Mouse (Mus musculus): Measurements from ENCODE around the gene Acer3. TPM values are rescaled to one million over a fixed set of nuclear protein-coding genes. Genes with fewer than 3 reads are reported as not detected.
"Not testable (repeated sequence)": the region's sequence is repeated elsewhere in the genome, so short reads cannot be mapped to it uniquely, and the experiment has no call there.

The Acer3 gene
- polyA plus RNA-seq, 1 experiment: 13.6 TPM

DNA sequence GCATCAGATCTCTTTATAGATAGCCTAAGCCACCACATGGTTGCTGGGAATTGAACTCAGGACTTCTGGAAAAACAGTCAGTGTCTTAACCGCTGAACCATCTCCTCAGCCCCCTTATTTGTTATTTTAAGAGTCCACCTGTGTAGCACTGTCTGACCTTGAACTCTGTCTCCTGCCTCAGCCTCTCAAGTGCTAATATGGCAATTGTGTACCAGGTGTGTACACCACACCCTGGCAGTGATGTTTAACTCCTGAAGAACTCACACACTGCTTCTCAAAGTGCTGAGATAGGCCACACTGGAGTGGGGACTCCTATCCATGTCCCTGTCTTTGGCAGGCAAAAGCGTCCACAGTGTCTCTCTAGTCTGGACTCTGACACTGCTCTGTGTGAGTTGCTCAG is 132.3 kb downstream of the Acer3 start:
- DNase-seq (ENCODE audit: extremely low spot score in 1 of 2, low spot score in 1 of 2): no peak

DNA sequence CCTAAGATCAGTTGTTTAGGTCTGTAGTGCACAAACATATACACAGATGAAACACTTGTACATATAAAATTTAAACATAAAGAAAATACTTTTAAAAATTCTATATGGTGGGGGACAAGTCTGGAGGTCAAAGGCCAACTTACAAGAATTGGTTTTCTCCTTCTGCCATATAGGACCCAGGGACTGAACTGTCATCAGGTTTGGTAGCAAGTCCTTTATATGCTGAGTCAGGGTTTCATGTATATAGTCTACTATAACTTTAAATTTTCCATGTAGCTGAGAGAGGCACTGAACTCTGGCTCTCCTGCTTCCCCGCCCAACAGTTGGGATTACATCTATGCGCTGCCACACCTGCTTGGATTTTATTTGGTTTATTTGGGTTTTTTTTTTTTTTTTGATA is 132.8 kb downstream of the Acer3 start:
- no peak for DNase-seq (ENCODE audit: extremely low spot score in 1 of 2, low spot score in 1 of 2)

DNA sequence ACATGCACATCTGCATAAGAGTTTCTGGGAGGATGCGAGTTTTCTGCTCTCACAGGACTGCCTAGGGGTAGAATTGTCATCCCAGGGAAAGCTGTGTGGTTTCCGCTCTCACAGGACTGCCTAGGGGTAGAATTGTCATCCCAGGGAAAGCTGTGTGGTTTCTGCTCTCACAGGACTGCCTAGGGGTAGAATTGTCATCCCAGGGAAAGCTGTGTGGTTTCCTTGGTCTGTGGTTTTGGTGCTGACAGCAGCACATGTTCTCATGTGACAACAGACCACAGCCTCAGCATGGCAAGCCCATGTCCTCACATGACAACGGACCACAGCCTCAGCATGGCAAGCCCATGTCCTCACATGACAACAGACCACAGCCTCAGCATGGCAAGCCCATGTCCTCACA is 133.7 kb downstream of the Acer3 start:
- not testable (repeated sequence) for DNase-seq (ENCODE audit: extremely low spot score in 1 of 2, low spot score in 1 of 2)

DNA sequence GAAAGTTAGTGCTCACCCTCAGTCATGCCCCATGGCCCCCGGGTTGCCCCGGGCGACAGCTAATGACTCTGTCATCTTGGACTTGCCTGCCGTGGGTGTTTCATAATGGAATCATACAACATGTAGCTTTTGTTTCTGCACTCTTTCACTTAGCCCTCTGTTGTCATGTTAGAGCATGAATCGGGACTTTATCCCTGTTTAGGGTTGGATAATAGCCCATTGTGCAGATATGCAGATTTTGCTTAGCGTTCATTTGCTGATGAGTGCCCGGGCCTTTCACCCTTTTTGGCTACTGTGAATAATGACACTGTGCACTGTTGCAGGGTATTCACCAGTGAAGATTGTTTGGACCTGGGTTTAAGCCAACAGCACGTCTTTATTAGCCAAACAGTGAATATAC is 134.4 kb downstream of the Acer3 start:
- no peak for DNase-seq (ENCODE audit: extremely low spot score in 1 of 2, low spot score in 1 of 2)

DNA sequence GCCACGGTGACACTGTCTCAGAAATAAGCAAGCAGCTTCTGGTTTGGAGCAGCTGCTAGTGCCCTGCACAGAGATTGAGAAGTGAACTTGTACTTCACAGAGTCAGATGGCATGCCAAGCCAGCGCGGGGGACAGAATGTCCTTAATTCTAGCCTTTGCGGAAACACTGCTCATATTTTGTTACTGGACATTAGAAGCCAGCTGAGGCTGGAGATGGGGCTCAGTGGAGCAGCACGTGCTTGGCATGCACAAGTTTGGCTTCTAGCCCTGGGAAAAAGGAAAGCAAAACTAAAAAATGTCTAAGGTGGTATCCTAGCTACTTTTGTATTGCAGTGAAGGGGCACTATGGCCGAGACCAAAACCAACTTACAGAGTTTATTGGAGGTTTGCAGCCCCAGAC is 135.7 kb downstream of the Acer3 start:
- no peak for DNase-seq (ENCODE audit: extremely low spot score in 1 of 2, low spot score in 1 of 2)

DNA sequence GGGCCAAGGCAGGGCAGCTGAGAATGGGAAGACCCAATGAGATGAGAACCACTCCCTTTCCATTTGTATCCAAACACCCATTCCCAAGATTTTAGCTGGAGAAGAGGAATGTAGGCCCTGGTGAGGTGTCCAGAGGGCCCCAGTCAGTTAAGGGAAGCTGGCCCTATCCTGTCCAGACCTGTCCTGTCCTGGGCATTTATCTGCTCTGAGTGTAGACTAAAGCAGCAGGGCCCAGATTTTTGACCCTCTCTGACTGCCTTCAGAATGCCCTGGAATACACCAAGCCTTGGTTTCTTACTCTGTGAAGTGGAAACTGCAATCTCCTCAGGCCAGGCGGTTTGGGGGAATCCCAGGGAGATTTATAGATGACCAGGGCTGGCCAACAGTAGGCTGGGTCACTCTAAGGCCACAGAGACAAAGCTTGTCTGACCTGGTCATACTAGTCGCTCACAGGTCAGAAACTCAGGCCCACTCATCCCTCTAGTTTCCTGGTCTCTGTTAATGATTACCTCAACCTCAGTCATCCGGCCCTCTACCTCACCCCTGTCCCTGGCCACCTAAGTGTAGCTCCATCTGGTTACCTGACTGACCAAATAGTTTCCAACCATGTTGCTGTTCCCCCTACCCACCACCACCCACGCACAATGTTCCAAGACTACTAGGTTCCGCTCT is 142.3 kb downstream of the Acer3 start:
- DNase-seq (ENCODE audit: extremely low spot score in 1 of 2, low spot score in 1 of 2): no peak

DNA sequence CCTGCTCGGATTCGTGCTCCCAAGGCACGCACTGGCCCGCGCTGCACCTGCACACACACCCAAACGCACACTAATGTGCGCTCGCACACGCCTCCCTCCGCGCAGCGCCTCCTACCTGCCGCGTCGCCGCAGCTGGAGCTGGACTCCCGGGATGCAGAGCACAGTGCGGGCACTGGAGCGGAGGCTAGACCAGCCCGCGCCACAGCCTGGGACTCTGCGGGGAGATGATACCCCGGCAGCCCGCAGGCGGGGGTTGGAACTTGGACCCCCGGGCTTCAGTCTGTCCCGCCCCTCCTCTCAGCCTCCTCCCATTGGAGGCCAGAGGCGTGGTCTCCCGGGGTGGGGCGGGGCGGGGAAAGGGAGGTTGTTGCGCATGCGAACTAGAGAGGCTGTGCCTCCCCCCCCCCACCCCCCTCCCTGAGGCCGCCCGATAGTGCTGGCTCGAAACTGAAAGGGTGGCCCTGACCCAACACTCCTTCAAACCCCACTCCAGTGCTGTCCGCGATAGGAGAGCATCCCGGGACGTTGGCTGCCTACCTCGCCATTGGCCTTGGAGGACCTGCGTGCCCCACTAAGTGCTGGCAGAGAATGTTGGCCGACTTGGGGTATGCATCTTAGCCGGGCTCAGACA is 143.0 kb downstream of the Acer3 start, which contains the start of gene Capn5:
Gene Capn5 (minus strand): TSS at position 346 of the 631 bp plus-strand sequence.
- DNase-seq (ENCODE audit: extremely low spot score in 1 of 2, low spot score in 1 of 2): peak in 1 of 2 experiments; percentile 46

DNA sequence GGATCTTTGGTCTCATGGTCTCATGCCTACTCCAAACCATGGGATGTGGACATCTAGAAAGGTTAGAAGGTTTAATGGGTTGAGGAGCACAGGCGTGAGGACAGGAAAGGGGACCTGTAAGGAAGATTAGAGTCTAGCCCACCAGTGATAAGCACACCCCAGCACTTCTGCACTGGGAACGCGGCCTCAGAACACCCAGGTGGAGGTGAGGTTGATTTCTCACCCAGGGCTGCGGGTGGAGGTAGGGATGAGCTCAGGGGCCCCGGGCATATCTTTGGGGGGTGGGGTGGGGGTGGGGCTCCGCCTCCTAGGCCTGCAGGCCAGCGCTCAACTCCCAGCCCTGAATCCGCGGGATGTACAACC is 143.5 kb downstream of the Acer3 start:
- DNase-seq (ENCODE audit: extremely low spot score in 1 of 2, low spot score in 1 of 2): no peak

DNA sequence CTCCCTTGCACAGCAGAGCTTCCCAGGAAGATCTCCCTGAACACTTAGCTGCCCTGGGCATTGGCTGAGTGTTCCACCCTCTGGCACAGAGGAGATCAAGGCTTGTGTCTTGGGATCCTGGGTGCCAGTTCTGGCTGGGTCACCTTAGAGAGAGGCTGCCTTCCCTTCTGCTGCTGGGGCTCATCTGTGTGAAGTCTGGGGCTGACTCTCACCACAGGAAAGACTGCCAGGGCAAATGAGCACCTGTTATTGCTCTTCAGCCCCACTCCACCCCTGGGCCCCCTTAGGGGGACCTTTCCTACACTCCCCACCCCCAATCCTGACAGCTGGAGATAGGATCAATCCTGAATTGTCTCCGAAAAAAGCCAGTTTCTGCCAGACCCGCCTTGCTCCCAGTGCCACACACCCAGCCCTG is 143.9 kb downstream of the Acer3 start:
- no peak for DNase-seq (ENCODE audit: extremely low spot score in 1 of 2, low spot score in 1 of 2)

DNA sequence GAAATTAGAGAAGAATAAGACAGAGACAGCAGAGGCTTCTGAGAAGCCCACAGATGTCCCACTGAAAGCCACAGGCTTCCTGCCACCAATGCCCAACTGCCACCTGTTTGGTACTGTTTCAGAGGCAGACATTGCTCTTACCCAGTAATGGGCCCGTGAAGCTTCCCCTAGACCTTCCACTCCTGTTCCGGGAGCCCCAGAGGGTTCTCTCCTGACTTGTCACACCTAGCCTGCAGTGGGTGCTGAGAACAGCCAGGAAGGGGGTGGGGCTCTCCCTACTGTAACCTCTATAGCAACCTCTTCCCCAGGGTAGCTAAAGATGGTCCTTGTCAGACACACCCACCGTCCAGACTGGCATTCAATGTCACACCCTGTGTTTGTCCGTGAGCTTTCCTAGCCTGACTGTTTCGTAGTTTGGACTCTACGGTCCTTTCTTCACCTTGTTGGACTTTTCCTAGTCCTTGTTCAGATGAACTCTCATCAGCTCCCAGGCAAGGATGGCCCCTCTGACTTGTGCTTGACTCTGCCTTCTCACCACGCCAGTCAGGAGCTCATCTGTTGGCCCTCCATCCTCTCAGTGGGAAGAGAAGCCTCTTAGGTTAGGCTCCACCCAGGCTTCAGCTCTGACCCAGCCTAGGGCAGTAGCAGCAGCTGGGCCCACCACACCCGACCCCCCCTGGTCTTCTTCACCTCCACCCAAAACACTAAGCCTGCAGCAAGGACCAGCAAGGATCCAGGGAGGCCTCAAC is 144.5 kb downstream of the Acer3 start:
- DNase-seq (ENCODE audit: extremely low spot score in 1 of 2, low spot score in 1 of 2): no peak

DNA sequence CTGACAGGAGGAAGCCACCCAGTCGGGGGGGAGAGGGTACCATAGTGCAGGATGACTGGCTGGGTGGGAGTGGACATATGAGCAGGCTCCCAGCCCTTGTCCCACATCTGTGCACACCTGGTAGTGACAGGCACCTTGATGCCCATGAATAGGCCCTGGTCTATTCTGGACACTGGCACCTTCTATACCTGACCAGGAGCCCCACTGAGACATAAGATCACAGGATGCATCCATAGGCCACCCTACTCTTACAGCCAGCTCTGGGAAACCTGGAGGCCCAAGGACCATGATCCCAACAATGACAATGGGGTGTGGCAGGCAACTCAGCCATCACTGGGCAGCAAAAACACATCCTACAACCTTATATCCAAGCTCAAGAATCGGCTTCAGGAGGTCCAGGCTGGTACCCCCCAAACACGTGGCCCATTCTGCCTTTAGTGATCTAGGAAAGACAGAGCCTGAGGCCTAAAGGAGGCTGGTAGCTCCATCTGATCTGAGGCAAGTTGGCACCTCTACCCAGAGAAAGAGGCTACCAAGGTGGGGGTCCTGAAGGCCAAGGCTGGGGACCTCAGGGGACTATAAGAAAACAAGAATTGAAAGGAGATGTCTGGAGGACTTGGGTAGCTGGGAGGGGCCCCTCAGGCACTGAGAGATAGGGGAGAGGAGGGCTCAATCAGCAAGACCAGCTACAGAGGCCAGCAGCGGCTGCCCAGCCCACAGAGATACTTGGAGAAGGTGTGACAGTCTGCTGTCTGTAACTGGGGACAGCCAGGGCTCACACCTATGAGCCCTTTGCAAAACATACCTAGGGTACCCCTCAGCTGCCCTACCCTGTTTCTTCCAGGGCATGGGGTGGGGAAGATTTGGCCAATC is 145.9 kb downstream of the Acer3 start:
- DNase-seq (ENCODE audit: extremely low spot score in 1 of 2, low spot score in 1 of 2): no peak

DNA sequence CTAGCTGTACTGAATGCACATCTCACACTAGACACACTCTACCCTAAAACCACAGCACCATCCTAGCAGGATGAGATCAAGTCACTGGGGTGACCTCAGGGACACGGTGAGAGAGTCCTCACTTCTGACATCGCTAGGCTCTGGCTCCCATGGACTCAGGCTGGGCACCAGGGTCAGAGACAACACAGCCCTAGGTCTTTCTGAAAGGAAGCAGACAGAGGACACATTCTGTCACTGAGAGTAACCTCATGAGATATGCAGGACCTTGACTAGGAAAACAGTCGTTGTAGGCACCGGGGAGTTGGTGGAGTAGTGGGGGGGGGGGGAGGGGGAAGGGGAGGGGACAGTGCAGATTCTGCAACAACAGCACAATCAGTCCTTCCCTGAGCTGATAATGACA is 147.6 kb downstream of the Acer3 start:
- DNase-seq (ENCODE audit: extremely low spot score in 1 of 2, low spot score in 1 of 2): no peak

DNA sequence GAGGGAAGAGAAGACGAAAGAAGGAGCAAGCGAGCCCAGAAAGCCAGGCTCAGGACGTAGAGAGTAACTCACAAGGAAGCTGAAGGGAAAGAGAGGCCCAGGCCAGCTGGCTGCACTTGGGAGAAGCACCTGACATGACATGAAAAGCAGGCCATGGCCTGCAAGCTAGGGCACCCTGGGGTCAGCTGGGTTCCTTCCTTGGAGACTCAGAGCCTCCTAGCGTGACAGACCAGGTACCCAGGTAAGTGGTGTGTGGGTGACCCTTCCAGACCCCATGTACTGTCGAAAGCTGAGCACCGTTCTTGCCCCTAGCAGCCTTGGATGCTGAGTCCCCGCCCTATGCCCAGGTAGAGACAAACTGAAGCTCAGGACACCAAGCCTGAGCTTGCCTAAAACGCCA is 148.3 kb downstream of the Acer3 start:
- no peak for DNase-seq (ENCODE audit: extremely low spot score in 1 of 2, low spot score in 1 of 2)

DNA sequence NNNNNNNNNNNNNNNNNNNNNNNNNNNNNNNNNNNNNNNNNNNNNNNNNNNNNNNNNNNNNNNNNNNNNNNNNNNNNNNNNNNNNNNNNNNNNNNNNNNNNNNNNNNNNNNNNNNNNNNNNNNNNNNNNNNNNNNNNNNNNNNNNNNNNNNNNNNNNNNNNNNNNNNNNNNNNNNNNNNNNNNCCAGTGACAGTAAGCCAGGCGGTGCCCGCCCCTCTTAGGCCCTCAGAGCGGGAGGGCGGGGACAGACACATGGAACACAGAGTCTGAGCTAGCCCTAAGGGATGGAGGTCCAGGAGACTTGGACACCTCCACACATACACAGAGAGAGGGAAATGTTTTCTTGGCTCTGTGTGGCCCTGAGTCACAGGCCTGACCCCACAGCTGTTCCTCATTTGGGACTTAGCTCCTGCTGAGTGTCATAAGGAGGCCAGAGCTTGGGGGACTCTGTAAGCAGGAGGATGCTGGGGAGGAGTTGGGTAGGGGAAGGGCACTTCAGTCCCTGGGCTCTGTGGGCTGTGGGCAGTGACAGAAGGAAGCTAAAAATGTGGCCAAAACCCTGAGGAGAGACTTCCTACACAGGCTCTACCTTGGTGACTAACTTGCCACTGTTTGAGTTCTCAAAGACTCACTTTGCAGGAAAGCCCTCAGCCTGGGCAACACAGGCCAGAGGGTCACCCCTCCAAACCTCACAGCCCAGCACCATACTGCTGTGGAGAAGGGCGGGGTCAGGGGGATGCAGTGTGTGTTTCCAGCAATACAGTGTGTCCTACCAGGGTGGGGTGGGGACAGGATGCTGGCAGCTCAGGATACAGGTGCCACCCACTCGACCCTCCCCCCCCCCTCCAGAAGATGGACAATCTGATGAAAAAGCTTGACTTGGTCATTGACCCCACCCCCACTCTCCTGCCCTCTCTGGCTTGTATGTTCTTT is 149.6 kb downstream of the Acer3 start:
- DNase-seq (ENCODE audit: extremely low spot score in 1 of 2, low spot score in 1 of 2): peak in 1 of 2 experiments; percentile 39

DNA sequence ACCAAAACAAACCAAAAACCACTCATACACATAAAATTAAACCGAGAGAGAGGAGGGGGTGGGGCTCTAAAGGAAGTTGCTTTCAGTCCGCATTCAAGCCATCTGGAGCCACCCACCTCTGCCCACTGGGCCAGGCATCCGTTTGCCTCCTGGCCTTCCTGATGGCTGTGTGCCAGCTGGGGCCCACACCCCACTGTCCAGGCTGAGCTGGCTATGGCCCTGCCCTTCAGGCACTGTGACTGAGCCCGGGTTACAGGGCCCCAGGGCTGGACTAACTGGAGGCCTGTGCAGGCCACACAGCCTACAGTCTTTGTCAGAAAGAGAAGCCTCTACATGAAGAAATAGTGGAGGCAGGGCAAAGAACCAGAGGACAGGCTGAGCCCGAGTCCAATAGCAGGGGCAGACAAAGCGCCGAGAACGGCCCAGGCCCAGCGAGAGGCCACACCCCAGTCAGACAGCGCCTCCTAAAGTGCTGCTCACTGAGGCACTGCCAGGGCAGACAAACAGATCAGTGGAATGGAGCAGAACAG is 155.9 kb downstream of the Acer3 start:
- DNase-seq (ENCODE audit: extremely low spot score in 1 of 2, low spot score in 1 of 2): no peak

DNA sequence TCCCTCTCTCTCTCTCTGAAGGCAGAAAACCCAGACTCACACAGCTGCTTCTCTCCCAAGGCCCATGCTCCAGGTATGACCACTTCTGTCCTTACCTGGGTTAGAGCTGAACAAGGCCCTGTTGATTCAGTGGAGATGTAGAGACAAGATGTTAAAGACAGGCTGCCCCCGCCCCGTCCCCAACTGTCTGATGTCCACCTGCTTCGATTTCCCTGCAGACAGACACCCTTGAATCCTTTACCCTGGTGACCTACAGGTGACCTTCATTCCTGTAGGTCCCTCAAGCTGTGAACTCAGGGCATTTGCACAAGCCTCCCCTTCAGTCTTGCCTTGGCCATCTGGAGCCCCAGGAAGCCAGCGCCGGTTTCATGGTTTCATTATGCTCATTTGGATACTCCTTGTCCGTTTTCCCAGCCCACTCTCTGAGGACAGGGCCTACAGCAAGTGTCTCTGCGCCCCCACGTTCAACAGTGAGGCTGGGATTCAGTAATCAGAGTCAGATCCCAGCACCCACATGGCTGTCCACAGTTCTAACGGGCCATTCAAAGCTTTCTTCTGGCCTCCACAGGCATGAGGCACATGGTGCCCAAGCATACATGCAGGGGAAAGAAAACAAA is 156.5 kb downstream of the Acer3 start:
- DNase-seq (ENCODE audit: extremely low spot score in 1 of 2, low spot score in 1 of 2): no peak

DNA sequence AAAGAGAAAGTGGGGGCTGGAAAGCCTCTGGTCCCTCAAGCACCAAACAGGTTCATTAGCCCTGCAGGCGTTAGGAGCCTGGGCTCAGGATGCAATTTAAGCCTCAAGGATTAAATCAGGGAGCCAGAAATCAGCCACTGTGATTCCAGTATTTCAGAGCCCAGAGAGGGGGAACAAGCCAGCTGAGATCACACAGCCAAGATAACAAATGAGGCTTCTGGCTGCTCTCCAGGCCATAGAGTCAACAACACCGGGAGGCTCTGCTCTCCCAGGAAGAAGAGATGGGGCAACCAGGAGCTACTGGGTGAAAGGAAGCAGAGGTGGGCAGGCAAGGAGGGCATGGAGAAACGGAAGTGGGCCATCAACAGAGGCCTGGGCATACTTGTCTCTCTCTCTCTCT is 157.3 kb downstream of the Acer3 start:
- no peak for DNase-seq (ENCODE audit: extremely low spot score in 1 of 2, low spot score in 1 of 2)

DNA sequence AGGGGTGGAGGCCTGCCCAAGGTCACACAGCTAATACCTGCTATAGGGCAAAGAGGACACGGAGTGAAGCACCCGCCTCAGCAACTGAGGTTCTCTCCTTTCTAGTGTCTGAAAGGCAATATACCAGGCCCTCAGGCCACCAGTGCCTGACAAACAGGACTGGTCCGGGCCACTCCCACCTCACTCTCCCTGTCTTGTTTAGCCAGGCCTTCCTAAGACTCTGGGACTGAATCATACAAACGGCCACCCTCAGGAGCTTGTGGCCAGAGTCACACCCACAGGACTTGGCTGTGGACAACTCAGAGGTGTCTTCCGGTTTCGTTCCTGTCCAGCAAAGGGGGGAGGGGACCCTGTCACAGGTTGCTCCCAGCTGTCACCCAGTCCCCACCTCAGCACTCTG is 158.8 kb downstream of the Acer3 start:
- no peak for DNase-seq (ENCODE audit: extremely low spot score in 1 of 2, low spot score in 1 of 2)

Measured in frontal cortex, adult 2 months (tissue).